Mouse (Mus musculus) cortical plate, adult 2 months (tissue): ENCODE results near the gene Cdca4.

Source experiments
- CTCF ChIP-seq: fragments of 200-500 bp; IDR thresholded peaks from 2 replicates; pipeline ENCODE4 v1.5.1; 2011; ENCODE audit warnings: mild to moderate bottlenecking, control low read depth, low read length; ENCODE audit not compliant: insufficient read depth; ENCODE audit errors: extremely low read depth
- POLR2A ChIP-seq: fragments of 200-500 bp; IDR thresholded peaks from 2 replicates; pipeline ENCODE4 v1.6.1; 2011; ENCODE audit warnings: mild to moderate bottlenecking, low read length, control low read depth; ENCODE audit not compliant: insufficient read depth; ENCODE audit errors: extremely low read depth

GRCm38 (mm10) chr12:112802917-112803316, 26.3 kb downstream of the Cdca4 start:
- TF ChIP-seq POLR2A (no peak), CTCF (no peak)
